Mouse (Mus musculus): ENCODE measurements around the gene Hist2h2be.

Hist2h2be gene

DNA sequence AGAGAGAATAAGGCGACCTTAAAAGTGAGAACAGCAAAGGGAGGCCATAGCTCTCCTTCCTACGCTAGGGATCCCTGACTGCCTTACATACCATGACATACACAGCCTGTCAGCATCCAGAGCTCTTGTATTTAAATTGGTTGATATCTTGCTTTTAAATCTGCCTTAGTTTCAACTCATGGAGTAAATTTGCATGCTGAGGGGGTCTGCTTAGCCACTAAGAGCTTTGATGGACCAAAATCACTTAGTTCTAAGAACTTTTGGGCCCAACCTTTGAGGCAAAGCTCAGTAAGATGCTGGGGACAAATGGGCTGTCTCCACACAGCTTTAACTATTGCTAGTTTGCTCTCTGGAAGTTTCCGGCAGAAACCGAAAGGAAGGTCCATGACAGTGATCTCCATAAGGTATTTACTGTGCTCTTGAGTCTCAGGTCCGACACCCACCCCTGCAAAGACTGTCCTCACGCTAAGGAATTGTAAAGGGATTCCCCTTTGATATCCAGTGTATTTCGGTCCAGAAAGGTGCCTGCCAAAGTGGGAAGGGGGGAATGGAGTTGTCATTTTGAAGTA is 16.5 kb downstream of the Hist2h2be start:
- in situ Hi-C loops (cut with MboI, MseI) = loop anchor here (10.0 to 25.0 kb wide), 2 partner anchors 583 to 1125 kb away; partner anchors contain the start of genes Mcl1 (in 1 of the 2), Pip5k1a (in 1 of the 2), Tmod4 (in 1 of the 2) and Vps72 (in 1 of the 2)

DNA sequence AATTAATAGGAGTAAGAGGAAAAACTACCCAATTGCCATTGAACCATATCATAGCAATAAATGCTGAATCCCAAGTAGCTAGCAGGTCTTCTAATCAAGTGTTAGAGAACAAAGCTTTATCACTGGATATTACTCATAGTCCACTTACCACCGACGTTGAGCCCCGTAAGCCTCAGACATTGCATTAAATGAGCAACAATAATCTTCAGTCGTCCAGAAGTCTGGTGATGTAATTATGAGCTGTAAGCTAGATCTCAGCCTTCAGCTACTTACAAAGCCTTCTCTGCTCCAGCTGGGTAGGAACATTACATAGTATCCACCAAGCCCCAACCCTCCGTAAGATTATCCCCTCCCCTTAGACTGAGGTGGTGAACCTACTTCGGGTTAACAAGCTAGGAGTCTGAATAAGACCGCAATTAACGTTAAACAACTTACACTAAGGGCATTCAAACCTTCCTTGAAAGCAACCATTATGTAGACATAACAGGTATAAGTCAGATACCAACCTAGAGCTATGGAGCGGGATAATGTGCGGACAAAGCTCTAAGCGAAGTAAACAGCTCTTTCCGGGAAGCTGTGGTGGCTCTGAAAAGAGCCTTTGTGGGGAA is 17.1 kb downstream of the Hist2h2be start:
- in situ Hi-C loops (cut with MboI, MseI) = loop anchor here (10.0 to 25.0 kb wide), 2 partner anchors 583 to 1126 kb away; partner anchors contain the start of genes Mcl1 (in 1 of the 2), Pip5k1a (in 1 of the 2), Tmod4 (in 1 of the 2) and Vps72 (in 1 of the 2)

- in situ Hi-C loops (cut with MboI, MseI) = loop anchor here (10.0 to 25.0 kb wide), 2 partner anchors 584 to 1127 kb away; partner anchors contain the start of genes Mcl1 (in 1 of the 2), Pip5k1a (in 1 of the 2), Tmod4 (in 1 of the 2) and Vps72 (in 1 of the 2)
These were observed 18.3 kb downstream of the Hist2h2be start, which contains the start of gene Hist2h3c2 for GRCm38 (mm10) chr3:96238954-96239793. TSS of gene Hist2h3c2 (minus strand) at chr3:96239127.

DNA sequence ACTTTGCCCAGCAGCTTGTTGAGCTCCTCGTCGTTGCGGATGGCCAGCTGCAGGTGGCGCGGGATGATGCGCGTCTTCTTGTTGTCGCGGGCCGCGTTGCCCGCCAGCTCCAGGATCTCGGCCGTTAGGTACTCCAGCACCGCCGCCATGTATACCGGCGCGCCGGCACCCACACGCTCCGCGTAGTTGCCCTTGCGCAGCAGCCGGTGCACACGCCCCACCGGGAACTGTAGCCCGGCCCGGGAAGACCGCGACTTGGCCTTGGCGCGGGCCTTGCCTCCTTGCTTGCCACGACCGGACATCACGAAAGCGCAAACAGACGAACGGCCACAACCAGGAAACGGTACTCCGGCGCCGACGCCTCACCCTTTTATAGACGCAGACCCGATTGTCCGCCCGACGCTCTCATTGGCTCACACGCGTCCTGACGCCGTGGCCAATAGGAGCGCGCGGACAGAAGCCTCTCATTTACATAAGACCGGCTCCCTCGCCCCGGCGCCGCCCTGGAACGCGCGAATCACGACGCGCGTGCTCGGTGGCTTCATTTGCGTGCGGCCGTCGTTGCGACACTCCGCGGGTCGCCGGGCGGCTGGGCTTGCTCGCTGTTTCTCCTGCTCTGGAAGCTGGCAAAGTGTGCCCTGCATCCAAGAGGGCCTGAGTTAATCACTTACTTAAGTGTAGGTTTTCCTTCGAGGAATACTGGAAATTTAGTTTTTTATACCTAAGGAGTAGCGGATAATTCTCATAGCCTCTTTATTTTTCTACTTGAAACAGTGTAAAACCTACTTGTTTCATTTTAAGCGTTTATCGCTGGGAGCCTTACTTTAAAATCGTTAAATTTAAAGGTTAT is 19.3 kb downstream of the Hist2h2be start, which contains the start of gene Hist2h2aa2:
TSS of gene Hist2h2aa2 (minus strand) at position 328 of the 850 bp plus-strand sequence.
- in situ Hi-C loops (cut with MboI, MseI) = loop anchor here (10.0 to 25.0 kb wide), 2 partner anchors 585 to 1128 kb away; partner anchors contain the start of genes Mcl1 (in 1 of the 2), Pip5k1a (in 1 of the 2), Tmod4 (in 1 of the 2) and Vps72 (in 1 of the 2)

DNA sequence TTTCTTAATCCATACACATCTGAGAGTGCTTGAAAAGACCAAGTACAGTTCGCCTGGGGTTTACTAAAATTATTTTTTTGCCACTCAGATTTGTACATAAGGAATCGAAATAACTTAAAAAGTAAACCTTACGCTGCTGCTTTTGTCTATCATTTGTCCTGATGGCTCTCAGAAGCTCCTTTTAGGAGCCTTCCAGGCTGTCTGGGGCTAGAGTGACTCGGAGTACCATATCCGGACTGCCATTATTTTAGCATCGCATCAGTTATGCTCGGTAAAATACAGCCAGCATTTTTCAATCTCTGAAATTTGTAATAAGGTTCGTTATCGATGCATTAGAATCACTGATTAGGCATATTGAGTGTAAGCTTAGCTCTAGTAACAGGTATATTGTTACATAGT is 19.9 kb downstream of the Hist2h2be start:
- in situ Hi-C loops (cut with MboI, MseI) = loop anchor here in 1 of 2 experiments (25.0 kb wide), 1 partner anchor 1128 kb away; the partner anchor contains the start of genes Pip5k1a, Tmod4 and Vps72

GRCm38 (mm10) chr3:96243921-96244572 is 23.1 kb downstream of the Hist2h2be start:
- in situ Hi-C loops (cut with MboI, MseI) = loop anchor here in 1 of 2 experiments (25.0 kb wide), 1 partner anchor 1132 kb away; the partner anchor contains the start of genes Pip5k1a, Tmod4 and Vps72

GRCm38 (mm10) chr3:96245003-96245886 is 24.3 kb downstream of the Hist2h2be start, which contains the start of gene Hist2h2aa1:
TSS of gene Hist2h2aa1 (plus strand) at chr3:96245497.
- in situ Hi-C loops (cut with MboI, MseI) = loop anchor here in 1 of 2 experiments (25.0 kb wide), 1 partner anchor 1133 kb away; the partner anchor contains the start of genes Pip5k1a, Tmod4 and Vps72

- in situ Hi-C loops (cut with MboI, MseI) = loop anchor here in 1 of 2 experiments (25.0 kb wide), 1 partner anchor 1134 kb away; the partner anchor contains the start of genes Pip5k1a, Tmod4 and Vps72
These were observed 25.1 kb downstream of the Hist2h2be start for GRCm38 (mm10) chr3:96246018-96246417.

DNA sequence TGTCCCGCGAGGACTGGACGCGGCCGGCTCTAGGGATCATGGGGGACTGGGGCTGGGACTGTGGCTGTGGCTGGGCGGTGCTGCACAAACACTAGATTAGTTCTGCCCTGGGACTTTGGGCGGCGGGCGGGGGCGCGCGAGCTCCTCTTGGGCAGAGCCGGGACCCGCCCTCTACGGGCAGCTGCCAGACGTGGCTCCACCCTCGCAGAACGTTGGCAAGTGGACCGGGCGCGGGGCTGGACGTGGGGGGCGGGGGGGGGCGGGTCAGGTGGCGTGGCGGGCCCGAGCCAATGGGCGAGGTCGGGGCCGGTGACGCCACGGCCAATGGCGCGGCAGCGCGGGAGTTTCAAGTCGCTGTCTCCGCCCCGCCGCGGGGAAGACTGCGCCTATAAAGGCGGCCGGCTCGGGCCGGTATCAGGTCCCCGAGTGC is 25.5 kb downstream of the Hist2h2be start, which contains the start of gene Hist2h3c1:
TSS of gene Hist2h3c1 (plus strand) at position 259 of the 430 bp plus-strand sequence.
- in situ Hi-C loops (cut with MboI, MseI) = loop anchor here in 1 of 2 experiments (25.0 kb wide), 1 partner anchor 1134 kb away; the partner anchor contains the start of genes Pip5k1a, Tmod4 and Vps72

DNA sequence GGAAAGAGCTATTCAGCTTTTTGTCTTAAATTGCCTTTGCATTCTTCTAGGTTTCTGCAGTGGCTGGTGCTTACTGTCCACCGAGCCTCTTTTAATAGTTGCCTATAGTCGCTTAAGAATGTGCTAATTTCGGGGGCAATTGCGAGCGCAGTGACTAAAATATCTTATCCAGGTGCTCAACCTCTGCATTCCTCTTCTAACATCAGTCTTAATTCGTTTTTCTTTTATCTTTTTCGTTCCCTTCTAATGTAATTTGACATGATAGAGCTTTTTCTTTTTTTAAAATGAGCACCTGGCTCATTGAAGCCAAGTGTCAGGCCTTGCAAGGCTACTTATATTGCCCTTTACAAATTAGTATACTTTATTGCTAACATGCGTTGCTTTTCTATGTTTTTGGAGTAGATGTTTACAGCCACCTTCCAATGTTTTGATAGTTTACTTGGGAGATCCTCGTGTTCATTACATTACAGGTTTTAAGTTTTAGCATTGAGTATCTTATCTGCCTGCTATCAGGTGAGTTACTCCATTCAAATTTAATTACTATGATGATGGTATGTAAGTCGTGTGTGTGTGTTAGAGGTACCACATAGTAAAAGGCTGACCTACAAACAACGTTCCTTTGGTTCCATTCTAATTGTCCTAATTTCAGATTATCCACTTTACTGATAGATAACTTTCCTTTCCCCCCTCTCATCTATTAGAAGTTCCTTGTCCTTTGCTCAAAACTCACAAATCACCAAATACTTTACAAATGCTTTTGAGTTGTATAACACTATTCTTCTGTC is 26.6 kb downstream of the Hist2h2be start:
- in situ Hi-C loops (cut with MboI, MseI) = loop anchor here in 1 of 2 experiments (25.0 kb wide), 1 partner anchor 1135 kb away; the partner anchor contains the start of genes Pip5k1a, Tmod4 and Vps72

DNA sequence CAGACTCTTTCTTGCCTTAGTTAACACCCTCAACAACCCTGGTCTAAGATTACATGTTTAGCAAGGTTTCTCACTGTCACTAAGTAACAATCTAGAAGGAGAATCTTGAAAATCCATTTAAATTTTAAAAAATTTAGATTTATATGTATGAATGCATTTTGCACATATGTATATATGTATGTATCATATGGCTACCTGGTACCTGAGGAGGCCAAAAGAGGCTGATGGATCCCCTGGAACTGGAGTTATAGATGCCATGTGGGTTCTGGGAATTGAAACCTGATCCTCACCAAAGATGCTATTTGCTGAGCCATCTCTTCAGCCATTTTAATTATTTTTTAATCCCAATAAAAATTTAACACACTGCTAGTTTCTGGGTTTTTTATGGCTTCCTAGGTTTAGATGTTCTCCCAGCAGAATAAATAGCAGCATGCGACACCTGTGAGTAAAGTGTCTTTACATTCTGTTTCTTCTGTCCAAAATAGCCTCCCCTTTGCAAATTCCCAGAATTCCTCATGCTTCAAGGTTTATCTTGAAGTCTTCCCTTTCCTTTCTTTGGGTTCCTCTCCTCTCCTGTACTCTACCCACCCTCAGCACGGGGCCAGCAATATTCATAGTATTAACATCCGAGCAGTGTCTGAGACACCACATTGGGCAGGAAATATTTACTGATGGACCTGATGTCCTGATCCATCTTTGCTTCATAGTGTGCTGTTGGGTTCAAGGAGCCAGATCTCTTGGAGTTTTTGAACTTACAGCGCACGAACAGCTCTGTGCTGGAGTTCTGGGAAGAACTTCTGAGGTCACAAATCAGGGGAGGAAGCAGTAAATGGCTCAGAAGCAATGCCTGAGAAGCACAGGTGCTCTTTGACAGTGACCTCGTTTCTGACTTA is 27.5 kb downstream of the Hist2h2be start:
- in situ Hi-C loops (cut with MboI, MseI) = loop anchor here in 1 of 2 experiments (25.0 kb wide), 1 partner anchor 1136 kb away; the partner anchor contains the start of genes Pip5k1a, Tmod4 and Vps72

DNA sequence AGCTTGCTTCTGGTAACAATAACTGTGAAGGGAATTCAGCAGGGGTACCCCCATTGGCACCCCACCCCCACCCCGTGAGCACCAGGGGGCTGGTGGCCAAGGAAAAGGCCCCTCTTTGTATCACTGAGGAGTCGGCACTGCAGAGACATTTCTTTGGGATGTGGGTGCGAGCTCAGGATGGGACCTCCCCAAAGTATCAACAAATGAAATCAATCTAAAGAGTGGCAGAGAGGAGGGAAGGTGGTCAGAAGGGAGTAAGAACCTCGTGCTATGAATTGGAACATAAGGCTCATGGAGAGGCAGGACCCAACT is 28.1 kb downstream of the Hist2h2be start:
- in situ Hi-C loops (cut with MboI, MseI) = loop anchor here in 1 of 2 experiments (25.0 kb wide), 1 partner anchor 1137 kb away; the partner anchor contains the start of genes Pip5k1a, Tmod4 and Vps72

DNA sequence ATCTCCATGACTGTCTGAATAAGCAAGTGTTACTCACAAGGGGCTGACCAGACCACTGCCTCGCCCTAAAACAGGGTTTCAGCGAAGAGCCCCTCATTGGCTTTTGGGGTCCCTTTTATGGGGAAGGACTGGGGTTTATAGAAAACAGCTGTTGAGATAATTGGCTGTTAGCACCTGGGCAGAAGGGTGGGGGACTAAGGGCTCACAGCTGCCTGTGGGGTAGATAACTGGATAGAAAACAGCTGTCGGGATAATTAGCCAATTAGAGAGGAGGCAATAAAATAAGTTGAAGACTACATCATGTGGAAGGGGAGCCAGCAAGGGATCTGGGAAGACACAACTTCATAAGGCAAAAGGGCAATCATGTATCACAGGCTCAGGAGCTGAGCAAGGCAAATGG is 30.0 kb downstream of the Hist2h2be start:
- in situ Hi-C loops (cut with MboI, MseI) = no loop called here

GRCm38 (mm10) chr3:96251787-96252186 is 30.9 kb downstream of the Hist2h2be start:
- in situ Hi-C loops (cut with MboI, MseI) = no loop called here

DNA sequence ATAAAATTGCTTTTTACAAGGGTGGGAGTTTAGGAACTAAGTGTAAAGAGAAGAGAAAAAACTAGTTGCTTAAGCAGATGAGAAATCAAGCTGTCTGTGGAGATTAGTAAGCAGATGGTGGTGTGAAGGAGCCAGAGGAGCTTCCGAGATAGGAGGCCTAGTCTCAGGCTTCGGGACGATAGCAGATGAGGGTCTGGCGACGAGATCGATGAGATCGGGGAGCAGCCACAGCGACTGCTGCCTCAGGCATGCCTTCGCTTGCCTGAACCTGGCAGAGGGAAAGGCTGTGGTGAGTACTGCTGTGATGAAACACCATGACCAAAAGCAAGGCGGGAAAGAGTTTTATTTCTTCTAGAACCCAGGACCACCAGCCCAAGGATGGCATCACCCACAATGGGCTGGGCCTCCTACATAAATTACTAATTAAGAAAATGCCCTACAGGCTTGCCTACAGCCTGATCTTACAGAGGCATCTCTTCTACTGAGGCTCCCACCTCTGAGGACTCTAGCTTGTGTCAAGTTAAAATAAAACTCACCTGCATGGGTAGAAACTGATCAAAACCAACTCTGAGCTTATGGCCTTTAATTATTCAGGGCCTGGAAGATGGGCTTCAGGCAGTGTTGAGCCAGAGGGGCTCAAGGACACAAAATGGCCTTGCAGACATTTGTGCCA is 33.9 kb downstream of the Hist2h2be start:
- in situ Hi-C loops (cut with MboI, MseI) = no loop called here
